Mouse (Mus musculus) bone marrow, adult 2 months (tissue): ENCODE results near the gene Pla2g7.

ENCODE experiments used
- CTCF ChIP-seq: fragments of 200-500 bp; IDR thresholded peaks from 2 replicates; pipeline ENCODE4 v1.5.1; 2011; ENCODE audit warnings: low read length, control low read depth; ENCODE audit not compliant: control insufficient read depth, insufficient read depth
- POLR2A ChIP-seq: fragments of 200-500 bp; IDR thresholded peaks from 2 replicates; pipeline ENCODE4 v1.6.1; 2011; ENCODE audit warnings: low read depth, mild to moderate bottlenecking, control low read depth, low read length, borderline replicate concordance; ENCODE audit not compliant: control insufficient read depth

DNA sequence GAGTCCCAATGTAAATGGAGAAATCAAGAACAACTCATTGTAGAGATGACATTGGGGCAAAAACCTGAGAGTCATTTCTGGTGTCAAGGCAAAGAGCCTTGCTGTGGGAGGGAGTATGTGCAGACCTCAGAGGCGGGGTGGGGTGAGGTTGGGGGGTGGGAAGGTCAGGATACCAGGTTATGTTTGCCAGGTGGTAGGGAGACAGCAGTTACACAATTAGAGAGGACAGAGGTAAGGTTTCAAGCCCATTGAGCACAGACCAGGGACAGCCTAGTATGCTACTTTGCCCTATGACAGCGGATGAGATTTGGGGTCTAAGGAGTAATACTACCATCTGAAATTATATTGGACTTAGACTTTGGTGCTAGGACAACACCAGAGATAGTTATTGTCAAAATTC, 19.4 kb downstream of the Pla2g7 start:
- no peak for TF ChIP-seq CTCF
- no peak for TF ChIP-seq POLR2A
